Mouse (Mus musculus) limb, embryonic 14.5 days (tissue): ENCODE data around the gene Abl1. TPM values are rescaled to one million over a fixed set of nuclear protein-coding genes. Genes with fewer than 3 reads are reported as not detected.
A peak's percentile ranks its signal among the peaks of the same experiment; 100 is the strongest.

Experiments
- ATAC-seq: fragments of 200-750 bp; cut with Nextera tagmentation; 2 replicates; pipeline ENCODE4 v1.8.0; 2017; ENCODE audit warnings: low read depth, moderate number of reproducible peaks, moderate TSS enrichment; ENCODE audit not compliant: low FRiP score
- DNase-seq: peaks from one replicate; pipeline ENCODE4 v3.0.0-alpha.2; 2015; ENCODE audit warnings: low spot score
- H3K27ac ChIP-seq: fragments of 300-500 bp; sonication (generic); replicated peaks from 2 replicates; pipeline ENCODE4 v1.5.1; 2014; ENCODE audit warnings: low read depth, mild to moderate bottlenecking, low read length, moderate library complexity, mixed read lengths
- H3K27me3 ChIP-seq: fragments of 300-500 bp; sonication (generic); 2 replicates; pipeline ENCODE4 v1.6.1; 2014; ENCODE audit warnings: low read length, mixed read lengths; ENCODE audit not compliant: control insufficient read depth, insufficient read depth
- H3K36me3 ChIP-seq: fragments of 300-500 bp; sonication (generic); 2 replicates; pipeline ENCODE4 v1.6.1; 2014; ENCODE audit warnings: mild to moderate bottlenecking, low read length, moderate library complexity, mixed read lengths; ENCODE audit not compliant: control insufficient read depth, insufficient read depth
- H3K4me1 ChIP-seq: fragments of 300-500 bp; sonication (generic); 2 replicates; pipeline ENCODE4 v1.6.1; 2014; ENCODE audit warnings: antibody characterized with exemption, low read length, mixed read lengths; ENCODE audit not compliant: control insufficient read depth, insufficient read depth
- H3K4me2 ChIP-seq: fragments of 300-500 bp; sonication (generic); replicated peaks from 2 replicates; pipeline ENCODE4 v1.6.1; 2014; ENCODE audit warnings: low read depth, mild to moderate bottlenecking, low read length, moderate library complexity; ENCODE audit not compliant: severe bottlenecking
- H3K4me3 ChIP-seq: fragments of 300-500 bp; sonication (generic); replicated peaks from 2 replicates; pipeline ENCODE4 v1.5.1; 2014; ENCODE audit warnings: low read length
- H3K9ac ChIP-seq: fragments of 300-500 bp; sonication (generic); 2 replicates; pipeline ENCODE4 v1.6.1; 2014; ENCODE audit warnings: mild to moderate bottlenecking, low read depth, low read length, moderate library complexity; ENCODE audit not compliant: severe bottlenecking
- H3K9me3 ChIP-seq: fragments of 300-500 bp; sonication (generic); 2 replicates; pipeline ENCODE4 v1.6.1; 2016; ENCODE audit warnings: low read length; ENCODE audit not compliant: control insufficient read depth
- POLR2A ChIP-seq: fragments of 200-500 bp; IDR thresholded peaks from 2 replicates; pipeline ENCODE4 v1.8.0; 2012; ENCODE audit warnings: inconsistent platforms, mild to moderate bottlenecking, moderate library complexity, borderline replicate concordance; ENCODE audit not compliant: insufficient read depth, insufficient read length; ENCODE audit errors: extremely low read depth
- WGBS: fragments of 180-500 bp; shearing (Covaris S2); extraction: QIAGEN DNeasy Blood & Tissue Kit; methylation state at CpG from one replicate; pipeline ENCODE4 v1.1.7; 2014; 5-methylcytosine and 5-hydroxymethylcytosine counted together
- polyA plus RNA-seq, 2 experiments: library from polyadenylated mRNA; depleted of rRNA in 1 of 2; stranded (reverse) in 1 of 2; unstranded in 1 of 2; fragments of >200 nt; fragmentation: Nextera tagmentation in 1 of 2; extraction: Ambion mirVana in 1 of 2; gene quantifications; 2 replicates each; pipeline versions ENCODE4 v1.2.1 to v1.2.3; 2012 to 2014

Gene Abl1
- polyA plus RNA-seq, 2 experiments: 49.0 to 104 TPM

DNA sequence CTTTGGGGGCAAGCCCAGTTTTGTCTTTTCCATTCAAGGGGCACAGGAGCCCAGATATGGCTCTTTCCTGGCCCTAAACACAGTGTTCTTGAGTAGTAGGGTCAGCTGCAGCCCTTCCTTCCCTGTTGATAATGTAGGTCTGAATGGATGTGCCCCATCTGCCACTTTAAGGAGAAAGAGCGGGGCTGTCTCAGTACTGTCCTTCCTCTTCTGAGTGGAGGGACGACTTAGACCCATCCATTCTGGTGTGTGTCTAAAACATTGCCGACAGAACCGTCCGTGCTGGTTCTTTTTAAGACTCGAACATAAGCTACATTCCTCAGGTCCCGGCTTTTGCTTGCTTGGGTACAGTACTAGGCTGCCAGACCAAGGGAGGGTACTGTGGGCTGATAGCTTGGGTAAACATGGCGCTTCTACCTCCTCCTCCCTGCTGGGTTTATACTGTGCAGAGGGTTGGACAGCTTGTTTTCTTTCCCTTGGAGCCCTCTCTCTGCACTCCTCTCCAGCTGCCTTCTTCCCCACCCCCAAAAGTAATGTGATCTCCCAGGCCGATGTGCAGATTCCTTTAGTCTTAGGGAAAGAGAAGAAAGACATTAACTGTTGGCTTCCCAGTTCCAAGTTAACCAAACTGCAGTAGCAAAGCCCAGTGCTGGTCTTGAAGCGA lies 61.0 kb downstream of the Abl1 start:
- Histone ChIP-seq H3K27ac (peak overlapping the region; percentile 94), H3K27me3 (no peaks in the 10 kb centered on the region), H3K4me2 (peak overlapping the region; percentile 55), H3K4me1 (peaks cover 25% of the 10 kb centered on the region), H3K36me3 (no peaks in the 10 kb centered on the region), H3K4me3 (peak overlapping the region; percentile 22), H3K9me3 (no peaks in the 10 kb centered on the region), H3K9ac (peak overlapping the region; percentile 50)
- no peak for TF ChIP-seq POLR2A
- DNase-seq (peak; percentile 88), ATAC-seq (peak; percentile 95)
- WGBS: 3% methylated on average over 10 of the region's 10 CpGs

- no peak overlapping the region for H3K4me2 ChIP-seq
- ATAC-seq (no peak), DNase-seq (no peak)
- peaks cover 25% of the 10 kb centered on the region for H3K4me1 ChIP-seq
- H3K4me3 ChIP-seq: no peak overlapping the region
- no peaks in the 10 kb centered on the region for H3K36me3 ChIP-seq
- no peaks in the 10 kb centered on the region for H3K9me3 ChIP-seq
- H3K9ac ChIP-seq: no peak overlapping the region
- no peak for TF ChIP-seq POLR2A
- no peak overlapping the region for H3K27ac ChIP-seq
- 78% methylated on average over 5 of the region's 5 CpGs for WGBS
- H3K27me3 ChIP-seq: no peaks in the 10 kb centered on the region
Measured at GRCm38 (mm10) chr2:31750133-31750532, 62.0 kb downstream of the Abl1 start.

DNA sequence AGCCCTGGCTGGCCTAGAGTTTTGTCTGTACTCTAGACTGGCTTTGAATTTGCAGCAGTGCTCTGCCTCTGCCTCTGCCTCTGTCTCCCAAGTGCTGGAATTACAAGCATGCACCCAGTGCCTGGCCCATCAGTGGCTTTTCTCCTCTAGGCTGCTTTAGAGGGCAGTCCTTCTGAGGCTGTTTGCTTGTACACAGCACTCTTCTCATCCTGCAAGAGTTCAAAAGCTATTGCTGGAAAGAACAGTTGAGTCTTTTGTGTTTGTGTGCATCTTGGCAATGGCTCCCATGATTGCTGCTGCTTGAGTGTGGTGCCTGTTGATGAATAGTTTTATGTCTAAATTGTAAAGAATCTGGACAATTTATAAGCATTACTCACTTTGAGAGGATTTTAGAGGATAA lies 69.3 kb downstream of the Abl1 start:
- Histone ChIP-seq H3K27ac (no peak overlapping the region), H3K4me1 (peaks cover 11% of the 10 kb centered on the region), H3K27me3 (no peaks in the 10 kb centered on the region), H3K36me3 (no peaks in the 10 kb centered on the region), H3K9me3 (no peaks in the 10 kb centered on the region), H3K4me3 (no peak overlapping the region), H3K4me2 (no peak overlapping the region), H3K9ac (no peak overlapping the region)
- DNase-seq (no peak), ATAC-seq (no peak)
- no peak for TF ChIP-seq POLR2A

DNA sequence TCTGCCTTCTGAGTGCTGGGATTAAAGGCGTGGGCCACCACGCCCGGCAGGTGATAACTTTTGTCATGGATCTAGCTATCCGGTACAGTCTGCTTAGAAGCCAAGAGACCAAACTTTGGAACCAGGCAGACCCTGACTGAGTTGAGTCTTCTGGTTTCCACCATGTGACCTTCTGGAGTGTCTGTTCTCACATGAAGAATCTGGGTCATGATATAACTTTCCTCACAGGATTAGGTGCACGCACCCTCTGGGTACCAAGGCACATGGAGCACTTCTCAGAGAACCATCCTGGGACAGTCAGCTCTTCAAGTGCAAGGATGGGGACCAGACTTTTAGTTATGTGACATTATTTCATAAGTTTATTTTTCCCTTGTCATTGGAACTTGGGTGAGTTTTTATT lies 70.8 kb downstream of the Abl1 start:
- H3K9ac ChIP-seq: peak overlapping the region; percentile 99
- DNase-seq (no peak), ATAC-seq (no peak)
- peaks cover 23% of the 10 kb centered on the region for H3K4me1 ChIP-seq
- no peaks in the 10 kb centered on the region for H3K9me3 ChIP-seq
- no peaks in the 10 kb centered on the region for H3K36me3 ChIP-seq
- TF ChIP-seq POLR2A: no peak
- peak overlapping the region; percentile 97 for H3K27ac ChIP-seq
- 81% methylated on average over 5 of the region's 5 CpGs for WGBS
- peak overlapping the region; percentile 69 for H3K4me2 ChIP-seq
- H3K27me3 ChIP-seq: no peaks in the 10 kb centered on the region
- peak overlapping the region; percentile 95 for H3K4me3 ChIP-seq

DNA sequence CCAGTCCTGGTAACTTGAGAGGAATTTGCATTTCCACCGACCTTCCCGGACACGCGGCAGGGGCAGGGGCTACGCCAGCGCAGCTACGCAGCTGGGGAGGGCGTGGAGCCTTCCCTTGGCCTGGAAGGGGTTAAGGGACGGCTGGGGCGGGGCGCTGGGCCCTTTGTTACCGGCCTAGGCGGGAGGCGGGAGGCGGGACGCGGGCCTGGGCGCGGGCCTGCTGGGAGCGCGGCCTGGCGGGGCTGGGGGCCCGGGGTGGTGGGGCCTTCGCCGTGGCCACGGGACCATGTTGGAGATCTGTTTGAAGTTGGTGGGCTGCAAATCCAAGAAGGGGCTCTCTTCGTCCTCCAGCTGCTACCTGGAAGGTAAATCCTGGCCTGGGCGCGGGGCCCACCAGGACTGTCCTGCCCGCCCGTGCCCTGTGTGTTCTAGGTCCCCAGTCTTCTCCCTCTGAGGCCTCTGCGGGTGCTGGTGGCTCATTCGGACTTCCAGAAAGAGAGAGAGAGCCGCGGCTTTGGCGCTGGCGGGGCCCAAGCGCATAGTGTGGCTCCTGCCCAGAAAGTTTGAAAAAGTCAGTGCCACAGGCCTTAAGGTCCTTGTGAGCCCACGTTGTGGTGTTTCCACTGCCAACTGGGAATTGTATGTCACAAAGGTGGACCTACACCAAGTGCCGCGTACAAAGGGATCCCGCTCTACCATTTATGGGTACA lies 71.7 kb downstream of the Abl1 start:
- TF ChIP-seq POLR2A: peak; percentile 43; the same call in 1 of the 2 replicates
- peak; percentile 93 for DNase-seq
- peak overlapping the region; percentile 99 for H3K9ac ChIP-seq
- peak overlapping the region; percentile 69 for H3K4me2 ChIP-seq
- no peaks in the 10 kb centered on the region for H3K36me3 ChIP-seq
- under 1% methylated on average over 33 of the region's 42 CpGs for WGBS
- peak overlapping the region; percentile 95 for H3K4me3 ChIP-seq
- H3K27me3 ChIP-seq: no peaks in the 10 kb centered on the region
- peak overlapping the region; percentile 97 for H3K27ac ChIP-seq
- H3K9me3 ChIP-seq: no peaks in the 10 kb centered on the region
- H3K4me1 ChIP-seq: peaks cover 23% of the 10 kb centered on the region
- ATAC-seq: peak; percentile 94
